Mouse (Mus musculus): ENCODE measurements around the gene Gp1bb. TPM values are rescaled to one million over a fixed set of nuclear protein-coding genes. Genes with fewer than 3 reads are reported as not detected.

The Gp1bb gene
- polyA plus RNA-seq, 1 experiment from 2014 or later: 1.6 TPM

GRCm38 (mm10) chr16:18628206-18628947 lies 6.2 kb upstream of the Gp1bb start:
- Histone ChIP-seq H3K36me3 (peaks cover 7% of the 10 kb centered on the region; the same call in 1 of the 2 replicates), H3K9ac (peak overlapping the region; percentile 68; the same call in 1 of the 2 replicates), H3K4me2 (peak overlapping the region; percentile 95), H3K27me3 (peaks cover 72% of the 10 kb centered on the region), H3K27ac (no peak overlapping the region), H3K4me1 (peaks cover 45% of the 10 kb centered on the region), H3K9me3 (replicated peaks) (no peaks in the 10 kb centered on the region), H3K4me3 (replicated peaks) (peak overlapping the region; percentile 74)
- WGBS: 80% methylated on average over 7 of the region's 7 CpGs
- ATAC-seq (replicated peaks; ENCODE audit: low FRiP score): no peak

- H3K4me3 ChIP-seq (replicated peaks): peak overlapping the region; percentile 45; the same call in 1 of the 2 replicates
- H3K27me3 ChIP-seq: peaks cover 85% of the 10 kb centered on the region
Observed at GRCm38 (mm10) chr16:18627163-18627562, 5.0 kb upstream of the Gp1bb start.

GRCm38 (mm10) chr16:18626376-18626878 lies 4.2 kb upstream of the Gp1bb start, which contains the start of gene Gm49601:
Gene Gm49601, minus strand, starts transcription at chr16:18626427.
- Histone ChIP-seq H3K9ac (peak within 1 kb of the TSS; percentile 22), H3K9me3 (replicated peaks) (no peaks in the 10 kb centered on the region), H3K4me2 (peak within 1 kb of the TSS; percentile 73), H3K4me1 (peaks cover 60% of the 10 kb centered on the region), H3K27ac (no peak within 1 kb of the TSS), H3K36me3 (peaks cover 17% of the 10 kb centered on the region; the same call in 1 of the 2 replicates), H3K27me3 (peaks cover 88% of the 10 kb centered on the region), H3K4me3 (replicated peaks) (peak within 1 kb of the TSS; percentile 45)
- peak; percentile 29 for ATAC-seq (replicated peaks; ENCODE audit: low FRiP score)
- under 1% methylated on average over 65 of the region's 65 CpGs for WGBS

More at GRCm38 (mm10) chr16:18627163-18627562, 5.0 kb upstream of the Gp1bb start:
- Histone ChIP-seq H3K9me3 (replicated peaks) (no peaks in the 10 kb centered on the region), H3K9ac (no peak overlapping the region), H3K27ac (no peak overlapping the region), H3K4me2 (peak overlapping the region; percentile 73; the same call in 1 of the 2 replicates), H3K4me1 (peaks cover 53% of the 10 kb centered on the region), H3K36me3 (peaks cover 17% of the 10 kb centered on the region; the same call in 1 of the 2 replicates)
- ATAC-seq (replicated peaks; ENCODE audit: low FRiP score): no peak
- WGBS: 60% methylated on average over 3 of the region's 3 CpGs

- Histone ChIP-seq H3K9ac (peak overlapping the region; percentile 22; the same call in 1 of the 2 replicates), H3K4me1 (peaks cover 66% of the 10 kb centered on the region), H3K9me3 (replicated peaks) (no peaks in the 10 kb centered on the region), H3K4me2 (peak overlapping the region; percentile 73), H3K36me3 (peaks cover 17% of the 10 kb centered on the region; the same call in 1 of the 2 replicates), H3K27ac (no peak overlapping the region), H3K27me3 (peaks cover 90% of the 10 kb centered on the region), H3K4me3 (replicated peaks) (peak overlapping the region; percentile 45)
- peak; percentile 5; the same call in 1 of the 2 replicates for ATAC-seq (replicated peaks; ENCODE audit: low FRiP score)
- WGBS: 12% methylated on average over 26 of the region's 26 CpGs
Observed at GRCm38 (mm10) chr16:18625791-18626311, 3.6 kb upstream of the Gp1bb start.

- Histone ChIP-seq H3K27ac (no peak overlapping the region), H3K9me3 (replicated peaks) (no peaks in the 10 kb centered on the region), H3K4me3 (replicated peaks) (no peak overlapping the region), H3K27me3 (peaks cover 91% of the 10 kb centered on the region), H3K9ac (no peak overlapping the region), H3K4me2 (no peak overlapping the region), H3K4me1 (peaks cover 68% of the 10 kb centered on the region), H3K36me3 (peaks cover 17% of the 10 kb centered on the region; the same call in 1 of the 2 replicates)
- no peak for ATAC-seq (replicated peaks; ENCODE audit: low FRiP score)
- WGBS: 48% methylated on average over 14 of the region's 14 CpGs
Observed at GRCm38 (mm10) chr16:18625097-18625496, 2.9 kb upstream of the Gp1bb start.

GRCm38 (mm10) chr16:18624641-18625040 lies 2.4 kb upstream of the Gp1bb start:
- ATAC-seq (replicated peaks; ENCODE audit: low FRiP score): no peak
- peaks cover 65% of the 10 kb centered on the region for H3K4me1 ChIP-seq
- no peaks in the 10 kb centered on the region for H3K9me3 ChIP-seq (replicated peaks)
- 45% methylated on average over 15 of the region's 15 CpGs for WGBS
- no peak overlapping the region for H3K27ac ChIP-seq
- H3K4me3 ChIP-seq (replicated peaks): no peak overlapping the region
- peaks cover 95% of the 10 kb centered on the region for H3K27me3 ChIP-seq
- H3K4me2 ChIP-seq: no peak overlapping the region
- no peak overlapping the region for H3K9ac ChIP-seq
- H3K36me3 ChIP-seq: peaks cover 17% of the 10 kb centered on the region; the same call in 1 of the 2 replicates

GRCm38 (mm10) chr16:18623751-18624540 lies 1.7 kb upstream of the Gp1bb start:
- no peak overlapping the region for H3K4me3 ChIP-seq (replicated peaks)
- H3K9ac ChIP-seq: no peak overlapping the region
- peaks cover 100% of the 10 kb centered on the region for H3K27me3 ChIP-seq
- ATAC-seq (replicated peaks; ENCODE audit: low FRiP score): no peak
- no peak overlapping the region for H3K4me2 ChIP-seq
- peaks cover 17% of the 10 kb centered on the region; the same call in 1 of the 2 replicates for H3K36me3 ChIP-seq
- 53% methylated on average over 15 of the region's 15 CpGs for WGBS
- peaks cover 59% of the 10 kb centered on the region for H3K4me1 ChIP-seq
- H3K27ac ChIP-seq: no peak overlapping the region
- no peaks in the 10 kb centered on the region for H3K9me3 ChIP-seq (replicated peaks)

- peaks cover 56% of the 10 kb centered on the region for H3K4me1 ChIP-seq
- H3K9me3 ChIP-seq (replicated peaks): no peaks in the 10 kb centered on the region
- H3K36me3 ChIP-seq: peaks cover 17% of the 10 kb centered on the region; the same call in 1 of the 2 replicates
- H3K4me2 ChIP-seq: no peak overlapping the region
- 42% methylated on average over 29 of the region's 29 CpGs for WGBS
- no peak overlapping the region for H3K27ac ChIP-seq
- peaks cover 100% of the 10 kb centered on the region for H3K27me3 ChIP-seq
- H3K9ac ChIP-seq: no peak overlapping the region
- H3K4me3 ChIP-seq (replicated peaks): no peak overlapping the region
- no peak for ATAC-seq (replicated peaks; ENCODE audit: low FRiP score)
Observed at GRCm38 (mm10) chr16:18622916-18623750, 930 bp upstream of the Gp1bb start.

GRCm38 (mm10) chr16:18621362-18622001 lies 721 bp downstream of the Gp1bb start:
- no peak for ATAC-seq (replicated peaks; ENCODE audit: low FRiP score)
- H3K9ac ChIP-seq: 0 out of 2 replicates have a peak overlapping the region, but pooled peaks have one; percentile 18
- 3% methylated on average over 38 of the region's 38 CpGs for WGBS

GRCm38 (mm10) chr16:18620601-18621361 lies 1.4 kb downstream of the Gp1bb start:
- Histone ChIP-seq H3K36me3 (peaks cover 17% of the 10 kb centered on the region; the same call in 1 of the 2 replicates), H3K27ac (no peak overlapping the region), H3K9me3 (replicated peaks) (no peaks in the 10 kb centered on the region), H3K9ac (peak overlapping the region; percentile 18; the same call in 1 of the 2 replicates), H3K4me3 (replicated peaks) (peak overlapping the region; percentile 52), H3K4me1 (peaks cover 53% of the 10 kb centered on the region), H3K4me2 (peak overlapping the region; percentile 94), H3K27me3 (peaks cover 99% of the 10 kb centered on the region)
- WGBS: 1% methylated on average over 73 of the region's 74 CpGs
- ATAC-seq (replicated peaks; ENCODE audit: low FRiP score): no peak

More at GRCm38 (mm10) chr16:18621362-18622001, 721 bp downstream of the Gp1bb start:
- no peaks in the 10 kb centered on the region for H3K9me3 ChIP-seq (replicated peaks)
- H3K36me3 ChIP-seq: peaks cover 17% of the 10 kb centered on the region; the same call in 1 of the 2 replicates
- peaks cover 58% of the 10 kb centered on the region for H3K4me1 ChIP-seq
- no peak overlapping the region for H3K27ac ChIP-seq
- peak overlapping the region; percentile 94 for H3K4me2 ChIP-seq
- peaks cover 99% of the 10 kb centered on the region for H3K27me3 ChIP-seq
- H3K4me3 ChIP-seq (replicated peaks): peak overlapping the region; percentile 52
